Mouse (Mus musculus) gonadal fat pad, adult 2 months (tissue): ENCODE measurements around the gene Ccdc92. TPM values are rescaled to one million over a fixed set of nuclear protein-coding genes. Genes with fewer than 3 reads are reported as not detected.
A peak's percentile ranks its signal among the peaks of the same experiment; 100 is the strongest.

Experiments
- DNase-seq: peaks from one replicate; pipeline ENCODE4 v3.0.0-alpha.2; 2012; ENCODE audit warnings: low read depth
- polyA plus RNA-seq: library from polyadenylated mRNA; depleted of rRNA; stranded (reverse); fragments of >200 nt; gene quantifications from 2 replicates; pipeline ENCODE4 v1.2.3, GENCODE M21; 2012; rRNA removed

Ccdc92 gene
- polyA plus RNA-seq: 6.6 and 10.5 TPM in 2 replicates

GRCm38 (mm10) chr5:124862013-124862866 lies at the start of gene Ccdc92, which contains the start of gene Zfp664:
Gene Ccdc92 (minus strand): TSS chr5:124862424.
Gene Zfp664 (plus strand): TSS chr5:124862691.
- peak; percentile 45 for DNase-seq

GRCm38 (mm10) chr5:124908860-124909259 lies 46.6 kb upstream of the Ccdc92 start:
- no peak for DNase-seq

- DNase-seq: no peak
These were observed 44.7 kb upstream of the Ccdc92 start for GRCm38 (mm10) chr5:124906890-124907289.

GRCm38 (mm10) chr5:124903852-124904251 lies 41.6 kb upstream of the Ccdc92 start:
- no peak for DNase-seq

GRCm38 (mm10) chr5:124902195-124902594 lies 40.0 kb upstream of the Ccdc92 start:
- no peak for DNase-seq

GRCm38 (mm10) chr5:124901675-124902074 lies 39.5 kb upstream of the Ccdc92 start:
- no peak for DNase-seq

- no peak for DNase-seq
These were observed 38.7 kb upstream of the Ccdc92 start for GRCm38 (mm10) chr5:124900738-124901490.

GRCm38 (mm10) chr5:124899945-124900631 lies 37.9 kb upstream of the Ccdc92 start:
- no peak for DNase-seq

- DNase-seq: no peak
These were observed 33.9 kb upstream of the Ccdc92 start for GRCm38 (mm10) chr5:124896135-124896534.

- DNase-seq: no peak
These were observed 29.7 kb upstream of the Ccdc92 start for GRCm38 (mm10) chr5:124891921-124892370.

GRCm38 (mm10) chr5:124888661-124889060 lies 26.4 kb upstream of the Ccdc92 start:
- DNase-seq: no peak

GRCm38 (mm10) chr5:124883877-124884276 lies 21.7 kb upstream of the Ccdc92 start:
- no peak for DNase-seq

- no peak for DNase-seq
These were observed 17.6 kb upstream of the Ccdc92 start for GRCm38 (mm10) chr5:124879801-124880200.

- DNase-seq: no peak
These were observed 17.0 kb upstream of the Ccdc92 start for GRCm38 (mm10) chr5:124879251-124879650.

GRCm38 (mm10) chr5:124873890-124874601 lies 11.8 kb upstream of the Ccdc92 start:
- DNase-seq: no peak

- no peak for DNase-seq
These were observed 10.9 kb upstream of the Ccdc92 start for GRCm38 (mm10) chr5:124873096-124873495.

GRCm38 (mm10) chr5:124872033-124872432 lies 9.8 kb upstream of the Ccdc92 start:
- DNase-seq: no peak

GRCm38 (mm10) chr5:124868981-124869380 lies 6.8 kb upstream of the Ccdc92 start:
- no peak for DNase-seq

GRCm38 (mm10) chr5:124862871-124863741 lies 882 bp upstream of the Ccdc92 start:
- DNase-seq: no peak

GRCm38 (mm10) chr5:124861463-124861862 lies 761 bp downstream of the Ccdc92 start:
- DNase-seq: no peak
